Mouse (Mus musculus) liver, embryonic 14.5 days (tissue): ENCODE measurements at regions not wholly inside any gene's neighbourhood (a gene's known extent, or its start where the extent isn't known, plus 50 kb on each side); places are given as distances from the start of the nearest gene placed in this dataset.

Experiments used
- ATAC-seq: fragments of 200-750 bp; cut with Nextera tagmentation; 2 replicates; pipeline ENCODE4 v1.8.0; 2017; ENCODE audit warnings: moderate number of reproducible peaks, mild to moderate bottlenecking, moderate library complexity; ENCODE audit not compliant: insufficient read depth
- DNase-seq, 3 experiments: peaks; one replicate each; pipeline ENCODE4 v3.0.0-alpha.2; 2012 to 2013; ENCODE audit warnings: low read depth in 3 of 3, low spot score in 3 of 3
- H3K27ac ChIP-seq: fragments of 300-500 bp; sonication (generic); 2 replicates; pipeline ENCODE4 v1.5.1; 2014; ENCODE audit warnings: moderate library complexity, mild to moderate bottlenecking, control low read depth, inconsistent platforms
- H3K27me3 ChIP-seq: fragments of 300-500 bp; sonication (generic); 2 replicates; pipeline ENCODE4 v1.6.1; 2014; ENCODE audit warnings: mild to moderate bottlenecking, low read length, moderate library complexity; ENCODE audit not compliant: control insufficient read depth, insufficient read depth
- H3K36me3 ChIP-seq: fragments of 300-500 bp; sonication (generic); replicated peaks from 2 replicates; pipeline ENCODE4 v1.6.1; 2014; ENCODE audit warnings: low read depth; ENCODE audit not compliant: control insufficient read depth, insufficient read depth
- H3K4me1 ChIP-seq, 2 experiments: fragments of 200-500 bp in 1 of 2; fragments of 300-500 bp in 1 of 2; sonication (generic) in 1 of 2; replicated peaks; 2 replicates each; pipeline ENCODE4 v1.6.1; 2012 to 2014; ENCODE audit warnings: antibody characterized with exemption in 1 of 2, inconsistent platforms in 1 of 2, low read length in 1 of 2; ENCODE audit not compliant: control insufficient read depth in 2 of 2, insufficient read depth in 2 of 2
- H3K4me2 ChIP-seq: fragments of 300-500 bp; sonication (generic); 2 replicates; pipeline ENCODE4 v1.6.1; 2014; ENCODE audit warnings: low read depth, mild to moderate bottlenecking, control low read depth, moderate library complexity
- H3K4me3 ChIP-seq, 2 experiments: fragments of 200-500 bp in 1 of 2; fragments of 300-500 bp in 1 of 2; sonication (generic) in 1 of 2; 2 replicates each; pipeline ENCODE4 v1.5.1; 2012 to 2014; ENCODE audit warnings: low read depth in 2 of 2, low read length in 2 of 2, mild to moderate bottlenecking in 2 of 2, control low read depth in 1 of 2, inconsistent platforms in 1 of 2, moderate library complexity in 1 of 2; ENCODE audit not compliant: insufficient read depth in 1 of 2
- H3K9ac ChIP-seq: fragments of 300-500 bp; sonication (generic); replicated peaks from 2 replicates; pipeline ENCODE4 v1.6.1; 2014; ENCODE audit warnings: mild to moderate bottlenecking, control low read depth, moderate library complexity
- H3K9me3 ChIP-seq: fragments of 300-500 bp; sonication (generic); 2 replicates; pipeline ENCODE4 v1.6.1; 2016; ENCODE audit warnings: low read length, mixed read lengths; ENCODE audit not compliant: control insufficient read depth
- CTCF ChIP-seq: IDR thresholded peaks from 2 replicates; pipeline ENCODE4 v1.5.1; 2016; ENCODE audit warnings: antibody characterized with exemption, low read depth, control low read depth
- EP300 ChIP-seq: IDR thresholded peaks from 2 replicates; pipeline ENCODE4 v1.6.1; 2016; ENCODE audit warnings: antibody characterized with exemption, low read depth
- WGBS: fragments of 180-500 bp; shearing (Covaris S2); extraction: QIAGEN DNeasy Blood & Tissue Kit; methylation state at CpG from one replicate; pipeline ENCODE4 v1.1.7; 2014; ENCODE audit not compliant: insufficient replicate concordance; 5-methylcytosine and 5-hydroxymethylcytosine counted together

DNA sequence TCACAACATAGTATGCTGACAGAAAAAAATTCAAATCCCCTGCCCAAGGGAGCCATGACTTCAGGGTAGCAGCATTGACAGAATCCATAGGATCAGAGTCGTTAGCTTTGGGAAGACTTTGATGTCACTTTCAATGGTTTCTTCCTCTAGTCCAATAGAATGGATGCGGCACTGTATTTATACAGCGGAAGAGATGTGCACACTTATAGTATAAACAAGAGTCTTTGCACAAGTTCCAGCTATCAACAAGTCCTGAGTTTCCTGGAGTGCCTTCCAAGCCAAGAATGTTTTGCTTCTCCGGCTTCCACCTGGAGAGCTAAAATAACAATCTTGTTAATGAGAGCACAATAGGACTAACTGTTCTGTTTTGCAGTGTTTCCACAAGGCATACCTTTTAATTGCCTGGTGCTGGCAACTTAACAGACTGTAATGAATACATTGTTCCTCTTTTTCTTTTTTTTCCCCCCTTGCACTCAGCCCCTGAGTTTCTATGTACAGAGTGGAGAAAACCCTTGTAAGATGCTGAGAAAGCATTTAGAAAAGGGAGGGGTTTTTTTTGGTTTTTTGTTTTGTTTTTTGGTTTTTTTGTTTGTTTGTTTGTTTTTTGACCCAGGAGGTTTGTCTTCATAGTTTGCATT, 129.8 kb upstream of the Nebl start:
- no peak for TF ChIP-seq EP300
- TF ChIP-seq CTCF = no peak
- Histone ChIP-seq H3K27ac (no peak overlapping the region), H3K9ac (no peak overlapping the region), H3K9me3 (no peaks in the 10 kb centered on the region), H3K4me2 (no peak overlapping the region), H3K4me3 (no peak overlapping the region), H3K36me3 (no peaks in the 10 kb centered on the region), H3K27me3 (no peaks in the 10 kb centered on the region), H3K4me1 (no peaks in the 10 kb centered on the region)
- DNase-seq = no peak
- ATAC-seq = no peak
- 51% methylated on average over 4 of the region's 4 CpGs for WGBS

DNA sequence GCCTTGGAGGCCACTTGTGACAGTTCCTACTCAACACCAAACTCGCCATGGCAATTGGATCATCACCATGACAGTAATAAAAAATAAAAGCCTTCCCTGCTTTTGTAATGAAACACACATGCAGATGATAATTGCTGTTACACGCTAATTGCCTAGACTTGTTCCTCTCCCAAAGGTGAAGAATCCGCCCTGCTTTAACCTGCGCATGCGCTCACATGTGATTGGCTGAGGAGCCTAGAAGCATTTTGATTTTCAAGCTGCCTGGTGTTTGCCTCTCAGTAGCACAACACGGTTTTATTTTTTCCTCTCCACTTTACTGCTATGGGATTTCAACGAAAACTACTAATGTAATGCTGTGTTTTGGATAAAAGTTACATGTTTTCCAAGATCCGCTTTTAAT, 128.0 kb upstream of the Nebl start:
- no peak overlapping the region for H3K4me2 ChIP-seq
- no peaks in the 10 kb centered on the region for H3K36me3 ChIP-seq
- ATAC-seq = no peak
- H3K9ac ChIP-seq = no peak overlapping the region
- no peak for TF ChIP-seq CTCF
- TF ChIP-seq EP300 = no peak
- no peak overlapping the region for H3K4me3 ChIP-seq
- no peak for DNase-seq
- no peak overlapping the region for H3K27ac ChIP-seq
- H3K27me3 ChIP-seq = no peaks in the 10 kb centered on the region
- H3K4me1 ChIP-seq = no peaks in the 10 kb centered on the region
- no peaks in the 10 kb centered on the region for H3K9me3 ChIP-seq
- WGBS = 72% methylated on average over 8 of the region's 8 CpGs

DNA sequence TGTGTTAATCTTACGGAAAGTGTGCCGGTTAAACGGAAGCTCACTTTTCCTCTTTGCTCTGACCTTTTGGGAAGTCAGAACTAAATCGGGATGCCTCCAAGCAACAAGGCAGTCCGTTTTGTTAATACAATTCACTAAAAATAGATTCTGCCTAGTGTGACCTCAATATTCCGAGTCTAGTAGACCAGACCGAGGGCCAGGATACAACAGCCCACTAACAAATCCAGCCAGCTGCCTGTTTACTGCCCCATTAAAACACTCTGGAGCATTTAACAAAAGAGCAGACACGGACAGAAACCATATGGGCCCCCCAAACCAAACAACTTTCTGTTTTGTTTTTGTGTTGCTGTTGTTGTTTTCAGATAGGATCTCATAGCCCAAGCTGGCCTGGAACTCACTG, 127.1 kb upstream of the Nebl start:
- H3K27me3 ChIP-seq = no peaks in the 10 kb centered on the region
- H3K4me3 ChIP-seq = no peak overlapping the region
- DNase-seq = no peak
- H3K9me3 ChIP-seq = no peaks in the 10 kb centered on the region
- no peak overlapping the region for H3K27ac ChIP-seq
- WGBS = 54% methylated on average over 8 of the region's 8 CpGs
- no peak for ATAC-seq
- H3K4me2 ChIP-seq = no peak overlapping the region
- no peak for TF ChIP-seq EP300
- no peak for TF ChIP-seq CTCF
- no peaks in the 10 kb centered on the region for H3K36me3 ChIP-seq
- no peak overlapping the region for H3K9ac ChIP-seq
- no peaks in the 10 kb centered on the region for H3K4me1 ChIP-seq

DNA sequence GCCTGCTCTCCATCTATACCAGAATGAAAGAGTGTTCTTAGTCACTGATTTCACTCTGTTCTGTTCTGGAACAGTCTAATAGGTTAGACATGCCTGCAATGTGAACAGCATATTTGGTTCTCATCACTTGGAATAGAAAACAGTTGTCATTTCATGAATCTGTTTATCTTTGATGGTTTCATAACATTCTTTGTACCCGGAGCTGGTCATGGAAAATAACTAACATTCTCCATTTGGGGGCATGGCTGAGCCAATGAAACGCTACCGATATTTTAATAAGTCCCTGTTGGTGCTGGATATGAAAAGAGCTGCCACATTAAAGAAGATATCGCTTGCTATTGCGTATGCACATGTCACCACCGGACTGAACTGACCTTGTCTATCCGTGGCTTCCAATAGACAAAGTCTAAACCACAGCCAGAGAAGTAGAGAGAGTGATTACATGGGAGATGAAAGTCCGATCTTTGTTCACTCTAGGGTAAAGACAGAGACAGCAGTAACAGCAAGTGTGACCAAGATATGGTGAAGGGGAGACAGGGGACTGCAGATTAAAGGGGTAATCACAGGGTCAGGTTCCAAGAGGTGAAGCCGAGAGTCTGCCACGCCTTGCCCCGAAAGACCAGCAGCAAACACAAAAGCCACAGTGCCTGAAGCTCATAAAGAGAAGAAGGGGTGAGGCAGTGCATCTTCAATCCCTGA, 124.5 kb upstream of the Nebl start:
- no peak overlapping the region for H3K4me2 ChIP-seq
- 64% methylated on average over 11 of the region's 11 CpGs for WGBS
- no peaks in the 10 kb centered on the region for H3K9me3 ChIP-seq
- DNase-seq (no peak), ATAC-seq (no peak)
- no peaks in the 10 kb centered on the region for H3K4me1 ChIP-seq
- no peak overlapping the region for H3K27ac ChIP-seq
- H3K4me3 ChIP-seq = no peak overlapping the region
- H3K9ac ChIP-seq = no peak overlapping the region
- H3K27me3 ChIP-seq = no peaks in the 10 kb centered on the region
- TF ChIP-seq CTCF (no peak), EP300 (no peak)
- H3K36me3 ChIP-seq = no peaks in the 10 kb centered on the region

DNA sequence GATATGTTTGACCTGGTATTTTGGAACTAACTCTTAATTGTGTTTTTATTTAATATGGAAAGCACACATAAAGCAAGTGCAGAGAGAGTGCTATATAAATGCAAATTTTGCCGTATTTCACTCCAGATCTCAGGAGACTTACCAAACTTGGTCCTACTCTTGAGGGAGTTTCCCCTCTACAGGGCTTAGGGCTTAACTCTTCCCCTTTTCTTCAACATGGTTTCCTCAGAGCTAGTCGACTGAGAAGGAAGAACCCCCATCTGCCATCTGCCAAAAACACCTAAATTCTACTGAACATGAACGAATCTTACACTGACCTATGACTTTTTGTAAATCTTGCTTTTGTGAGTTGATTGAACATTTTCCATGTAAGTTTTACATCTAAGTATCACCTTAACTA, 122.8 kb upstream of the Nebl start:
- WGBS = 20% methylated on average over 3 of the region's 3 CpGs

More for the DNA sequence above, 122.8 kb upstream of the Nebl start:
- H3K9ac ChIP-seq = no peak overlapping the region
- DNase-seq (no peak), ATAC-seq (no peak)
- no peaks in the 10 kb centered on the region for H3K27me3 ChIP-seq
- TF ChIP-seq CTCF = no peak
- TF ChIP-seq EP300 = no peak
- no peak overlapping the region for H3K4me3 ChIP-seq
- no peak overlapping the region for H3K4me2 ChIP-seq
- H3K9me3 ChIP-seq = no peaks in the 10 kb centered on the region
- no peaks in the 10 kb centered on the region for H3K36me3 ChIP-seq
- no peaks in the 10 kb centered on the region for H3K4me1 ChIP-seq
- no peak overlapping the region for H3K27ac ChIP-seq
